8 mouse cellular contexts compared by ENCODE assay signal in the genomic region with DNA sequence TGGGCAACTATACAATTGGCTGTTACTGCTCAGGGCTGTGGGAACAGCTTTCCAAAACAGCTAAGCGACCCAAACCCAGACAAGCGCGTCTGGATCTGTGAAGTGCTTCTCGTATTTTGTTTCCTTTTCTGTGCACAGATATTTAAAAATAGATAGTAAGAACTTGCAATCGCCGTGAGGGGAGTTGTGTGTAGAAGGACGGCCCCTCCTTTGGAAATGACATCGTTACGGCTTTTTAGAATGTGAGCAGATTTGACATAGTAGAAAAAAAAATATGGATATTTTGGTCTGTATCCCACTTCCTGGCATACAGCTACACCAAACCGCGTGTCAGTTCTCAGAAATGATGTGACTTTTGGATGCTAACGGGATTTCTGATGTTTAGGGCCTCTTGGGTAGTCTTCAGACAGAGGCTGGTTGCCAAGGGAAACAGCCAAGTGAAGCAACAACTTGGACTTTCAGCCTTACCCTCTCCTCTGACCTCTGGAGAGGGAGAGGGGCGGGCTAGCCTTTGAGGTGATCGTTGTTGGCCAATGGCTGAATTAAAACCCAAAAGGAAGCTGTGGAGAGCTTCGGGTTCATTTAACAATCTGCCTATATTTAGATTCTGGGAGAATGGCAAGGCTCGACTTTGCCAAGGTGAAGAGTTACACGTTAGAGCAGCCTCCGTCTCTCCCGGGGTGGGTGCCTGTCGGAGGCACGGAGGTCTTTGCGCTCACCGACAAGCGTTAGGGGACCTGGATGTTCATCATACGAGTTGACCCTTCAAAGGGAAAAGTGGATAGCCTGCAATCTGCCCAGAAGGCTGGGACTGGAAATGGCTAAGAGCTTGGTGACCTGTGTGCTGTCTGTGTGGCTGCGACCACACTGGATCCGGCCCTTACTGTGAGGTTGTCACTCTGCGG. TPM values are rescaled to one million over a fixed set of nuclear protein-coding genes. Genes with fewer than 3 reads are reported as not detected.
DNase-seq lines count a peak whose midpoint lies in the region; ATAC-seq and TF ChIP-seq lines count a peak whose summit lies in the region.

No protein-coding gene starts in this region.

- DNase-seq in embryo, embryonic 10 days (ENCODE audit: low spot score), result peak; percentile 75
- no peak for DNase-seq in embryo, embryonic 9.5 days (ENCODE audit: extremely low spot score)
- peak; percentile 70 for DNase-seq in heart, embryonic 10.5 days (ENCODE audit: low spot score)
- peak; percentile 91 for DNase-seq in kidney, adult 2 months
- DNase-seq in retina, postnatal 1 day, result no peak
- DNase-seq in adrenal gland, adult 8-10 months, result no peak

- peak; percentile 59; the same call in 1 of the 2 replicates for ATAC-seq in lung, embryonic 16.5 days (ENCODE audit: low read depth)

- no peak for TF ChIP-seq POLR2A in kidney, adult 2 months (IDR thresholded peaks at IDR 0.05; ENCODE audit: low read depth, low read length)

- H3K4me2 ChIP-seq in lung, embryonic 16.5 days (ENCODE audit: low read depth, low read length), result peak overlapping the region; percentile 26

- H3K27ac ChIP-seq in brown adipose tissue, adult 24 weeks (replicated peaks; ENCODE audit: low read depth, low read length), result peak overlapping the region; percentile 49
- H3K27ac ChIP-seq in heart, embryonic 10.5 days, result peak overlapping the region; percentile 74
- peak overlapping the region; percentile 86 for H3K27ac ChIP-seq in kidney, adult 2 months (ENCODE audit: insufficient read depth, low read depth, low read length)
- no peak overlapping the region for H3K27ac ChIP-seq in lung, embryonic 16.5 days (ENCODE audit: low read length)

- H3K4me1 ChIP-seq in brown adipose tissue, adult 24 weeks (ENCODE audit: control insufficient read depth, insufficient read depth, insufficient read length, low read length), result peaks cover 7% of the 10 kb centered on the region
- H3K4me1 ChIP-seq in heart, embryonic 10.5 days, result peaks cover 44% of the 10 kb centered on the region
- peaks cover 14% of the 10 kb centered on the region for H3K4me1 ChIP-seq in kidney, adult 2 months (ENCODE audit: control insufficient read depth, insufficient read depth, low read length)
- peaks cover 12% of the 10 kb centered on the region for H3K4me1 ChIP-seq in lung, embryonic 16.5 days (replicated peaks; ENCODE audit: control insufficient read depth, insufficient read depth, low read length)

- WGBS in heart, embryonic 10.5 days, result 58% methylated on average over 28 of the region's 28 CpGs
- 52% methylated on average over 28 of the region's 28 CpGs for WGBS in kidney, adult 2 months
- WGBS in lung, embryonic 16.5 days, result 53% methylated on average over 28 of the region's 28 CpGs

- 0 out of 2 replicates have a peak overlapping the region, but pooled peaks have one; percentile 6 for H3K4me3 ChIP-seq in brown adipose tissue, adult 24 weeks (ENCODE audit: insufficient read depth, low read depth, low read length)
- peak overlapping the region; percentile 46 for H3K4me3 ChIP-seq in heart, embryonic 10.5 days
- H3K4me3 ChIP-seq in kidney, adult 2 months (ENCODE audit: insufficient read depth, low read depth, low read length), result 0 out of 2 replicates have a peak overlapping the region, but pooled peaks have one; percentile 2
- peak overlapping the region; percentile 14 for H3K4me3 ChIP-seq in lung, embryonic 16.5 days (ENCODE audit: low read length)

- H3K36me3 ChIP-seq in heart, embryonic 10.5 days, result no peaks in the 10 kb centered on the region
- H3K36me3 ChIP-seq in kidney, adult 2 months (ENCODE audit: control insufficient read depth, insufficient read depth, low read length), result no peaks in the 10 kb centered on the region
- H3K36me3 ChIP-seq in lung, embryonic 16.5 days (ENCODE audit: control insufficient read depth, insufficient read depth, low read length), result no peaks in the 10 kb centered on the region

- no peak for TF ChIP-seq CTCF in kidney, adult 2 months (conservative IDR thresholded peaks at IDR 0.05; ENCODE audit: insufficient read depth, insufficient read length, low read depth, low read length)

- H3K9me3 ChIP-seq in heart, embryonic 10.5 days, result no peaks in the 10 kb centered on the region
- H3K9me3 ChIP-seq in lung, embryonic 16.5 days (ENCODE audit: control insufficient read depth, low read length), result no peaks in the 10 kb centered on the region

- H3K27me3 ChIP-seq in heart, embryonic 10.5 days (ENCODE audit: insufficient read depth, poor library complexity, severe bottlenecking), result no peaks in the 10 kb centered on the region
- H3K27me3 ChIP-seq in kidney, adult 2 months (replicated peaks; ENCODE audit: control insufficient read depth, insufficient read depth, low read length), result no peaks in the 10 kb centered on the region
- H3K27me3 ChIP-seq in lung, embryonic 16.5 days (ENCODE audit: control insufficient read depth, insufficient read depth, low read depth, low read length), result no peaks in the 10 kb centered on the region

- peak overlapping the region; percentile 5; the same call in 1 of the 2 replicates for H3K9ac ChIP-seq in lung, embryonic 16.5 days (ENCODE audit: low read length)

RNA-seq across cellular contexts. Expression of gene Anapc15-ps, which starts 7.2 kb away (rescaled TPM):
- polyA plus RNA-seq in brown adipose tissue, adult 24 weeks (2012; ENCODE audit: insufficient read depth, insufficient read length, missing spikeins), result not detected in 2 replicates
- not detected in 2 replicates for polyA plus RNA-seq in heart, embryonic 10.5 days (2016; fragmentation: Nextera tagmentation; extraction: Ambion mirVana)
- polyA plus RNA-seq in kidney, adult 2 months (2012; rRNA removed), result not detected in 2 replicates
- polyA plus RNA-seq in lung, embryonic 16.5 days (2015; fragmentation: Nextera tagmentation; extraction: Ambion mirVana), result 0.64 TPM in 1 of 2 replicates, not detected in the other
- 1 to 10 TPM in 1 of 4 experiments, not detected in 3; 1.1 TPM for total RNA-seq in adrenal gland, adult 8-10 months (2022)

Comparison
In these comparisons a context has a peak if more than half of its experiments do, and no peak if none do; other contexts are left out.
1. DNase-seq: peak in embryo, embryonic 10 days (single experiment), heart, embryonic 10.5 days (single experiment) and kidney, adult 2 months (single experiment); none in embryo, embryonic 9.5 days (single experiment), retina, postnatal 1 day (single experiment) and adrenal gland, adult 8-10 months (single experiment).
2. Peak in every context shown above with its lines, with median percentiles within 50 percentile points of each other: H3K4me3 ChIP-seq.